Mouse (Mus musculus): ENCODE results near the gene Cdk5rap3. TPM values are rescaled to one million over a fixed set of nuclear protein-coding genes. Genes with fewer than 3 reads are reported as not detected.
A peak's percentile ranks its signal among the peaks of the same experiment; 100 is the strongest.

Gene Cdk5rap3
- total and polyA plus RNA-seq, 3 experiments, result 45.2 to 55.4 TPM; not detected in 1

- TF ChIP-seq HCFC1 (IDR thresholded peaks at IDR 0.05; ENCODE audit: low read depth, low read length), result peak; percentile 74
- TF ChIP-seq CHD2 (IDR thresholded peaks at IDR 0.05; ENCODE audit: low read length), result no peak
- peak; percentile 53 for TF ChIP-seq TBP (IDR thresholded peaks at IDR 0.05; ENCODE audit: low read depth, low read length)
- 0 out of 2 replicates have a peak, but pooled peaks have one; percentile 50 for TF ChIP-seq UBTF (IDR thresholded peaks at IDR 0.05; ENCODE audit: borderline replicate concordance, insufficient read depth, low read depth, low read length)
- no peak for TF ChIP-seq TAL1 (IDR thresholded peaks at IDR 0.05; ENCODE audit: low read length)
- TF ChIP-seq SIN3A (IDR thresholded peaks at IDR 0.05; ENCODE audit: low read length), result peak; percentile 82
These were observed at the start of gene Cdk5rap3 (continued) for GRCm38 (mm10) chr11:96916044-96916884.

- no peak overlapping the region for H3K9ac ChIP-seq (ENCODE audit: control insufficient read depth, low read depth, low read length, poor library complexity, severe bottlenecking)
- H3K4me1 ChIP-seq (ENCODE audit: control insufficient read depth in 1 of 2, insufficient read depth in 2 of 2, low read length in 2 of 2), result peaks cover 10 to 18% of the 10 kb centered on the region in 2 experiments
- H3K27ac ChIP-seq (ENCODE audit: control insufficient read depth, low read depth, low read length), result no peak overlapping the region
These were observed 47.3 kb upstream of the Cdk5rap3 start for GRCm38 (mm10) chr11:96963580-96963979.

GRCm38 (mm10) chr11:96957061-96957805 is 40.9 kb upstream of the Cdk5rap3 start:
- Histone ChIP-seq H3K9ac (ENCODE audit: control insufficient read depth, low read depth, low read length, poor library complexity, severe bottlenecking) (no peak overlapping the region), H3K9me3 (replicated peaks; ENCODE audit: insufficient read depth, low read length) (no peaks in the 10 kb centered on the region), H3K36me3 (ENCODE audit: control insufficient read depth in 1 of 2, insufficient read depth in 2 of 2, low read length in 2 of 2) (peaks cover 18 to 27% of the 10 kb centered on the region in 2 experiments), H3K4me3 (ENCODE audit: control insufficient read depth in 1 of 2, insufficient read depth in 1 of 2, low read depth in 2 of 2, low read length in 2 of 2) (no peak overlapping the region), H3K79me2 (ENCODE audit: control insufficient read depth, insufficient read depth, low read length, poor library complexity) (no peaks in the 10 kb centered on the region; the same call in 1 of the 2 replicates), H3K27ac (ENCODE audit: control insufficient read depth, low read depth, low read length) (peak overlapping the region; percentile 26), H3K27me3 (ENCODE audit: control insufficient read depth in 1 of 2, insufficient read depth in 2 of 2, low read length in 2 of 2) (no peaks in the 10 kb centered on the region), H3K4me1 (ENCODE audit: control insufficient read depth in 1 of 2, insufficient read depth in 2 of 2, low read length in 2 of 2) (peaks cover 19 to 29% of the 10 kb centered on the region in 2 experiments)
- DNase-seq (ENCODE audit: low read depth, low spot score), result no peak
- TF ChIP-seq NRF1 (IDR thresholded peaks at IDR 0.05; ENCODE audit: insufficient read depth, low read depth, low read length, poor library complexity, severe bottlenecking), result no peak
- TF ChIP-seq MEF2A (IDR thresholded peaks at IDR 0.05; ENCODE audit: extremely low read depth, insufficient replicate concordance, low read depth, low read length, poor library complexity, severe bottlenecking), result no peak
- peak; percentile 89 for TF ChIP-seq USF1 (IDR thresholded peaks at IDR 0.05; ENCODE audit: low read depth, low read length)
- 0 out of 4 replicates have a peak, but pooled peaks of 1 of the 2 experiments have one; percentile 43 for TF ChIP-seq USF2 (IDR thresholded peaks at IDR 0.05; ENCODE audit: borderline replicate concordance in 1 of 2, insufficient read depth in 1 of 2, low read depth in 1 of 2, low read length in 2 of 2)
- TF ChIP-seq HCFC1 (IDR thresholded peaks at IDR 0.05; ENCODE audit: low read depth, low read length), result no peak
- TF ChIP-seq ELF1 (IDR thresholded peaks at IDR 0.05; ENCODE audit: low read depth, low read length), result no peak
- TF ChIP-seq MAZ (IDR thresholded peaks at IDR 0.05; ENCODE audit: low read depth, low read length), result no peak
- TF ChIP-seq MXI1 (IDR thresholded peaks at IDR 0.05; ENCODE audit: low read depth, low read length), result no peak
- TF ChIP-seq ZMIZ1 (IDR thresholded peaks at IDR 0.05; ENCODE audit: low read depth, low read length), result no peak
- no peak for TF ChIP-seq SMC3 (IDR thresholded peaks at IDR 0.05; ENCODE audit: low read depth, low read length)
- TF ChIP-seq GATA1 (IDR thresholded peaks at IDR 0.05; ENCODE audit: low read depth, low read length), result peak; percentile 37; the same call in 1 of the 2 replicates
- no peak for TF ChIP-seq JUND (IDR thresholded peaks at IDR 0.05; ENCODE audit: low read depth, low read length)
- TF ChIP-seq POLR2AphosphoS5 (IDR thresholded peaks at IDR 0.05; ENCODE audit: borderline replicate concordance, low read depth, low read length), result no peak
- TF ChIP-seq MYB (IDR thresholded peaks at IDR 0.05; ENCODE audit: low read depth, low read length), result no peak
- TF ChIP-seq CHD1 (IDR thresholded peaks at IDR 0.05; ENCODE audit: low read depth, low read length), result no peak
- peak; percentile 12; the same call in 1 of the 2 replicates for TF ChIP-seq BHLHE40 (IDR thresholded peaks at IDR 0.05; ENCODE audit: borderline replicate concordance, low read depth, low read length)
- TF ChIP-seq GABPA (IDR thresholded peaks at IDR 0.05; ENCODE audit: low read depth, low read length), result no peak
- TF ChIP-seq UBTF (IDR thresholded peaks at IDR 0.05; ENCODE audit: borderline replicate concordance, insufficient read depth, low read depth, low read length), result no peak
- no peak for TF ChIP-seq TAL1 (IDR thresholded peaks at IDR 0.05; ENCODE audit: low read length)

More at GRCm38 (mm10) chr11:96963580-96963979, 47.3 kb upstream of the Cdk5rap3 start:
- no peak overlapping the region for H3K4me3 ChIP-seq (ENCODE audit: control insufficient read depth in 1 of 2, insufficient read depth in 1 of 2, low read depth in 2 of 2, low read length in 2 of 2)
- TF ChIP-seq SMC3 (IDR thresholded peaks at IDR 0.05; ENCODE audit: low read depth, low read length) (peak; percentile 93), ZC3H11A (IDR thresholded peaks at IDR 0.05; ENCODE audit: low read depth, low read length) (peak; percentile 77), ELF1 (IDR thresholded peaks at IDR 0.05; ENCODE audit: low read depth, low read length) (no peak), CTCF (IDR thresholded peaks at IDR 0.05 in 2 of 3, conservative IDR thresholded peaks at IDR 0.05 in 1 of 3; ENCODE audit: control insufficient read depth in 1 of 3, insufficient read depth in 1 of 3, low read depth in 2 of 3, low read length in 3 of 3, poor library complexity in 1 of 3, severe bottlenecking in 1 of 3) (peak; percentile 79 to 90 (median 90)), RAD21 (IDR thresholded peaks at IDR 0.05; ENCODE audit: low read depth, low read length) (peak; percentile 72)
- H3K36me3 ChIP-seq (ENCODE audit: control insufficient read depth in 1 of 2, insufficient read depth in 2 of 2, low read length in 2 of 2), result peaks cover 7 to 21% of the 10 kb centered on the region in 2 experiments
- no peaks in the 10 kb centered on the region for H3K27me3 ChIP-seq (ENCODE audit: control insufficient read depth in 1 of 2, insufficient read depth in 2 of 2, low read length in 2 of 2)
- peak; percentile 83 for DNase-seq (ENCODE audit: low read depth, low spot score)
- H3K9me3 ChIP-seq (replicated peaks; ENCODE audit: insufficient read depth, low read length), result no peaks in the 10 kb centered on the region
- H3K79me2 ChIP-seq (ENCODE audit: control insufficient read depth, insufficient read depth, low read length, poor library complexity), result no peaks in the 10 kb centered on the region; the same call in 1 of the 2 replicates
